Mouse (Mus musculus) kidney, postnatal 0 days (tissue): Measurements from ENCODE around the gene Tmem86a. TPM values are rescaled to one million over a fixed set of nuclear protein-coding genes. Genes with fewer than 3 reads are reported as not detected.

ENCODE experiments used
- ATAC-seq: fragments of 200-750 bp; cut with Nextera tagmentation; replicated peaks from 2 replicates; pipeline ENCODE4 v1.8.0; 2017; ENCODE audit warnings: low read depth, moderate number of reproducible peaks, moderate TSS enrichment, moderate library complexity; ENCODE audit not compliant: low FRiP score
- DNase-seq: peaks from one replicate; pipeline ENCODE4 v3.0.0-alpha.2; 2016; ENCODE audit warnings: low spot score
- H3K27ac ChIP-seq: fragments of 300-500 bp; sonication (generic); 2 replicates; pipeline ENCODE4 v1.5.1; 2014; ENCODE audit warnings: mild to moderate bottlenecking
- H3K27me3 ChIP-seq: fragments of 300-500 bp; sonication (generic); 2 replicates; pipeline ENCODE4 v1.6.1; 2014; ENCODE audit warnings: low read length, mixed read lengths; ENCODE audit not compliant: insufficient read depth
- H3K36me3 ChIP-seq: fragments of 300-500 bp; sonication (generic); 2 replicates; pipeline ENCODE4 v1.6.1; 2014; ENCODE audit warnings: low read length, mixed read lengths; ENCODE audit not compliant: insufficient read depth
- H3K4me1 ChIP-seq: fragments of 300-500 bp; sonication (generic); replicated peaks from 2 replicates; pipeline ENCODE4 v1.6.1; 2014; ENCODE audit warnings: antibody characterized with exemption, low read length, mixed read lengths; ENCODE audit not compliant: insufficient read depth
- H3K4me2 ChIP-seq: fragments of 300-500 bp; sonication (generic); 2 replicates; pipeline ENCODE4 v1.6.1; 2014; ENCODE audit warnings: mild to moderate bottlenecking, low read length, moderate library complexity, mixed read lengths
- H3K4me3 ChIP-seq: fragments of 300-500 bp; sonication (generic); replicated peaks from 2 replicates; pipeline ENCODE4 v1.5.1; 2014; ENCODE audit warnings: low read depth, low read length
- H3K9ac ChIP-seq: fragments of 300-500 bp; sonication (generic); 2 replicates; pipeline ENCODE4 v1.6.1; 2014; ENCODE audit warnings: low read depth, low read length
- H3K9me3 ChIP-seq: fragments of 300-500 bp; sonication (generic); replicated peaks from 2 replicates; pipeline ENCODE4 v1.6.1; 2016; ENCODE audit warnings: low read length, inconsistent platforms, mixed read lengths
- CTCF ChIP-seq: IDR thresholded peaks from 2 replicates; pipeline ENCODE4 v1.5.1; 2016; ENCODE audit warnings: antibody characterized with exemption, low read depth, mild to moderate bottlenecking, moderate library complexity
- WGBS: fragments of 180-500 bp; shearing (Covaris S2); extraction: QIAGEN DNeasy Blood & Tissue Kit; methylation state at CpG from one replicate; pipeline ENCODE4 v1.1.7; 2014; 5-methylcytosine and 5-hydroxymethylcytosine counted together
- microRNA-seq: library from miRNA; unstranded; fragments of <30 nt; microRNA quantifications from one replicate; pipeline ENCODE4, GENCODE M21; 2016
- polyA plus RNA-seq: library from polyadenylated mRNA; unstranded; fragments of >200 nt; fragmentation: Nextera tagmentation; extraction: Ambion mirVana; gene quantifications from 2 replicates; pipeline ENCODE4 v1.2.1, GENCODE M21; 2015

The Tmem86a gene
- polyA plus RNA-seq, 1 experiment from 2014 or later, result 43.6 TPM

- no peaks in the 10 kb centered on the region for H3K4me1 ChIP-seq
- H3K4me2 ChIP-seq, result no peak overlapping the region
- TF ChIP-seq CTCF, result no peak
- 82% methylated on average over 7 of the region's 7 CpGs for WGBS
- H3K27ac ChIP-seq, result no peak overlapping the region
- no peaks in the 10 kb centered on the region for H3K9me3 ChIP-seq
- H3K4me3 ChIP-seq, result no peak overlapping the region
- no peaks in the 10 kb centered on the region for H3K36me3 ChIP-seq
- ATAC-seq (no peak), DNase-seq (no peak)
- H3K9ac ChIP-seq, result no peak overlapping the region
- no peaks in the 10 kb centered on the region for H3K27me3 ChIP-seq
These were observed 48.9 kb downstream of the Tmem86a start for GRCm38 (mm10) chr7:47099306-47099705.

GRCm38 (mm10) chr7:47100615-47101014, 50.2 kb downstream of the Tmem86a start:
- no peaks in the 10 kb centered on the region for H3K4me1 ChIP-seq
- no peaks in the 10 kb centered on the region for H3K36me3 ChIP-seq
- TF ChIP-seq CTCF, result no peak
- no peak overlapping the region for H3K4me2 ChIP-seq
- no peaks in the 10 kb centered on the region for H3K27me3 ChIP-seq
- H3K4me3 ChIP-seq, result no peak overlapping the region
- DNase-seq (no peak), ATAC-seq (no peak)
- H3K9me3 ChIP-seq, result no peaks in the 10 kb centered on the region
- H3K27ac ChIP-seq, result no peak overlapping the region
- H3K9ac ChIP-seq, result no peak overlapping the region
- WGBS, result 64% methylated on average over 6 of the region's 6 CpGs

GRCm38 (mm10) chr7:47102970-47103369, 52.6 kb downstream of the Tmem86a start:
- no peak overlapping the region for H3K4me3 ChIP-seq
- no peak overlapping the region for H3K27ac ChIP-seq
- no peak for TF ChIP-seq CTCF
- no peak overlapping the region for H3K9ac ChIP-seq
- H3K4me1 ChIP-seq, result no peaks in the 10 kb centered on the region
- 39% methylated on average over 2 of the region's 2 CpGs for WGBS
- no peaks in the 10 kb centered on the region for H3K9me3 ChIP-seq
- no peak for ATAC-seq
- no peaks in the 10 kb centered on the region for H3K36me3 ChIP-seq
- H3K4me2 ChIP-seq, result no peak overlapping the region
- H3K27me3 ChIP-seq, result no peaks in the 10 kb centered on the region
- DNase-seq, result no peak

- Histone ChIP-seq H3K27ac (no peak overlapping the region), H3K27me3 (no peaks in the 10 kb centered on the region), H3K4me3 (no peak overlapping the region), H3K9me3 (no peaks in the 10 kb centered on the region), H3K36me3 (no peaks in the 10 kb centered on the region), H3K9ac (no peak overlapping the region), H3K4me1 (no peaks in the 10 kb centered on the region), H3K4me2 (no peak overlapping the region)
- TF ChIP-seq CTCF, result no peak
- 80% methylated on average over 1 of the region's 1 CpGs for WGBS
- ATAC-seq, result no peak
- DNase-seq, result no peak
These were observed 53.4 kb downstream of the Tmem86a start for GRCm38 (mm10) chr7:47103671-47104414.

Small RNAs within 50 kb of the gene (microRNA-seq; reads per million reads assigned to microRNA genes)
- gene Mir7056, result not detected

Other genes with a start within 250 kb of the Tmem86a start
- gene Ldha, start 209.1 kb upstream of the Tmem86a start, polyA plus RNA-seq, result 890 and 943 TPM in 2 replicates
- gene Ldhc, start 189.4 kb upstream of the Tmem86a start, polyA plus RNA-seq, result not detected in 2 replicates
- 169 and 171 TPM in 2 replicates for gene Tsg101, start 130.6 kb upstream of the Tmem86a start, polyA plus RNA-seq
- 7.2 and 8.0 TPM in 2 replicates for gene Uevld, start 92.1 kb upstream of the Tmem86a start, polyA plus RNA-seq
- gene Gm9999, start 67.0 kb upstream of the Tmem86a start, polyA plus RNA-seq, result not detected in 2 replicates
- 13.7 and 15.9 TPM in 2 replicates for gene Spty2d1, start 42.2 kb upstream of the Tmem86a start, polyA plus RNA-seq
- gene Ptpn5, start 83.1 kb downstream of the Tmem86a start, polyA plus RNA-seq, result 0.51 and 0.62 TPM in 2 replicates
- gene Mrgpra6, start 154.3 kb downstream of the Tmem86a start, polyA plus RNA-seq, result not detected in 2 replicates
- gene Mrgpra9, start 202.2 kb downstream of the Tmem86a start, polyA plus RNA-seq, result not detected in 2 replicates